Mouse (Mus musculus): ENCODE data around the gene Cep57l1.

DNA sequence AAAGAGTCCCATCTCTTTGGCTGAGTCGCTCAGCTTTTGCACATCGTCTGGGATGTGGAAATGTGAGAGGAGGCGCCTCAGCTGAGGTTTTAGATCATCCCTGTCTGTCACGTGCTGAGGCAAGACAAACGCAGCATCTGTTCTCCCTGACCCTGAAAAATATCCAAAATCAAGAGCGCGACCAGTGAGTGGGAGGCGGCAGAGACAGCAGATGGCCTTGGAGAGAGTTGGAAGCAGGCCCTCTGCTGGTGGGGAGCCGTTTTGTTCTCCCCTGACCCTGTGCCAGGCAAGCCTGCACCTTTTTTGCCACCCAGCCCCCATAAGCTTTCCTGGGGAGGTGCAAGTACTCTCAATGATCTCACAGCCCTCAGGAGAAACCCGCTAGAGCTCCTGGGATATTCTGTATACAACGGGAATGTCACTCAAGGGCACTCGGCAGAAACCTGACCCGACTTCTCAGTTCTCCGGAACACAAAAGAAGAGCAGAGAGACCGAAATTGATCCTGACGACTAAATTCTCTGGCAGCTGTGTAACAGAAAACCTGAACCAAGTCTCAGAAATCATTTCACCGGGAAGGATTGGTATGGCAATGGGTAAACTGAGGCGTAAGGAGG lies 130.8 kb downstream of the Cep57l1 start:
- peak; percentile 69 for TF ChIP-seq CTCF (IDR thresholded peaks at IDR 0.05)
- no peak for TF ChIP-seq POLR2A (IDR thresholded peaks at IDR 0.05; ENCODE audit: insufficient read depth, low read depth, low read length)

All from heart, adult 2 months (tissue).